Mouse (Mus musculus): ENCODE measurements at regions not wholly inside any gene's neighbourhood (a gene's known extent, or its start where the extent isn't known, plus 50 kb on each side); places are given as distances from the start of the nearest gene placed in this dataset.
"Not testable (repeated sequence)": the region's sequence is repeated elsewhere in the genome, so short reads cannot be mapped to it uniquely, and the experiment has no call there.

DNA sequence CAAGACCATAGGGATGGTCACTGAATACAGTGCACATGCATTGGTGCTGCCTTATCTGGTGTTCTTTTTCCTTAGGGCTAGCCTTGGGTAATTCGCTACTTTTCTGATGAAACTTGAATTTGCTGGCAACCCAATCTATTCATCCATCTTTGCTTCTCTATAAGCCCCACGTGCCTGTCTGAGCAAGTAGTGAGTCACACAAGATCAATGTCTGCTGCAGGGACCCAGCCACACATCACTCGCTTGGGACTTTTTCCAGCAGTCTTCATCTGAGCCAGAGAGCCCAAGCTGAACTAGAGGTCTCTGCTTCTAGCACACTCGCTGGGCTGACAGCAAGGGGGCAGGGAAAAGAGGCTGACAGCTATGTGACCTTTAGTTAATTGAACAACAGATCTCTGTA, 464.3 kb upstream of the Nmur2 start:
- no peak for DNase-seq

DNA sequence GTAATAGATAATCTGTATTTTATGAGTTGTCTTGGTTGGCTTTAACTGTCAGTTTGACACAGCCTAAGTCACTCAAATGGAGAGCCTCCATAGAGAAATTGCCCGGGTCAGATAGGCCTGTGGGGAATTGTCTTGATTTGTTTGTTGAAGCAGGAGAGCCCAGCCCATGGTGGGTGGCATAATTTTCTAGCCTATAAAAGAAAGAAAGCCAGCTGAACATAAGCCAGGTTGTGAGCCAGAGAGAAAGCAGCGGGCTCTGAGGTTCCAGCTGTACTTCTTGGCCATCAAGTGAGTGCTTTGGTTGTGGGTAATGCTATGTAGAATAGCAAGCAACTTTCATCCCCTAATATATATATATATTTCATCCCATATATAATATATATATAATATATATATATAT, 474.1 kb upstream of the Nmur2 start:
- peak; percentile 61 to 66 for DNase-seq

GRCm38 (mm10) chr11:56518486-56518885, 477.7 kb upstream of the Nmur2 start:
- no peak for DNase-seq

- no peak for DNase-seq
Observed at GRCm38 (mm10) chr11:56550736-56551135, 460.5 kb upstream of the Gria1 start.

DNA sequence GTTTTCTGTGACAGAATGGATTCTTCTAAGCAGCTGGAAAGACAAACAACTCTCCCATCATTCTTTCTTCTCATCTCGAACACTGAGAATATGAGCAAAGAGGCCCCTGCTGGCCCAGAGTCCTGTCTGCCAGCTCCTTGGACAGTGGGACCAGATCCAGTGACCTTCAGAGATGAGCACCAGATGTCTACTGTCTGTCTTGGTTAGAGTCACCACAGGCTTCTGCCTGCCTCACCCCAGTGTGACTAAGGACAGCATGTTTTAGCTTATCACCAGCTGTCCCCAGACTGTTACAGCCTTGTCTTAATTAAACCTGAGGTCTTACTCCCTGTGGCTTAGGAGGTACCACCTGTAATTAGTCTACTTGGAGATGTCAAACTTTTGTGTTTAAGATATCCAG, 454.9 kb upstream of the Gria1 start:
- peak; percentile 82 to 86 for DNase-seq

DNA sequence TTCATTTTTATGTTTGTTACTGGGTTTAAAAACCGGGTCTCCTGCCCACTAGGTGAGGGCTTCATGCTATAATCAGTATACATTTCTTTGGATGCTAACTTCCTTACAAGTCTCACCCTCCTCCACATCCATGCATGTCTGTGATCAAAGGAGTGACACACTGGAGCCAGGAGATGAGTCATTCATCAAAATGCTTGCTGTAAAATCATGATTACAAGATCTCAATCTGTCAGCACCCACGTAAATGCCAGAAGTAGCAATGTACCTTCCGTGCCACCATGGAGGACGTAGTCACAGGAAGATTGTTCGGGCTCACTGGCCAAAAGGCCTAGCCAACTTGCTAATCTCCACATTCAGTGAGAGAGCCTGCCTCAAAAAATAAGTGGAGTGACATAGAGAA, 431.2 kb upstream of the Gria1 start:
- no peak for DNase-seq

DNA sequence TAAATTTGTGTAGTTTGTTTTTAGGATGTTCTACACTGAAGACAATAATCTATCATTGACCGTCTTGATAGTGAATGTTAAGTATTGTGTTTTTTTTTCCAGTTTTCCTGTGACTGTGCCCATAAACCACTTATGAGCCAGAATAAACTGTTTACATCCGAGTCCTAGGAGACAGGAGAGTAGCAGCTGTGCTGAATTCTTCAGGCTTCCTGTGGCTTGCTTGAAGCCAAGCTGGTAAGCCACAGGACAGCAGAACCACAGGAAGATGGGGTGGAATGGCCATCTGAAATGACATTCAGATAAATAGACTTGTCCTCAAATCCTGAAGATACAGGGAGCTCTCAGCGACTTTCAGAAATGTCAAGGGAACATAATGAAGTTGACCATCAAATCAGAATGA, 428.1 kb upstream of the Gria1 start:
- DNase-seq: no peak

- not testable (repeated sequence) for DNase-seq
Observed at GRCm38 (mm10) chr11:56593435-56593834, 417.8 kb upstream of the Gria1 start.

- no peak for DNase-seq
Observed at GRCm38 (mm10) chr11:56603742-56604141, 407.4 kb upstream of the Gria1 start.

GRCm38 (mm10) chr11:56627659-56628058, 383.5 kb upstream of the Gria1 start:
- peak; percentile 30 to 58 for DNase-seq

GRCm38 (mm10) chr11:56633445-56633844, 377.7 kb upstream of the Gria1 start:
- no peak for DNase-seq

GRCm38 (mm10) chr11:56636606-56637226, 374.5 kb upstream of the Gria1 start:
- DNase-seq: peak; percentile 61 to 73

GRCm38 (mm10) chr11:56641716-56642115, 369.5 kb upstream of the Gria1 start:
- DNase-seq: no peak

All from cerebellum, postnatal 10 days (tissue).